Mouse (Mus musculus) forebrain, embryonic 13.5 days (tissue): Measurements from ENCODE around the gene Mmd2. TPM values are rescaled to one million over a fixed set of nuclear protein-coding genes. Genes with fewer than 3 reads are reported as not detected.

Experiments
- ATAC-seq: fragments of 200-750 bp; cut with Nextera tagmentation; 2 replicates; pipeline ENCODE4 v1.8.0; 2017
- H3K27ac ChIP-seq: fragments of 300-500 bp; sonication (generic); 2 replicates; pipeline ENCODE4 v1.5.1; 2015; ENCODE audit warnings: inconsistent platforms, mild to moderate bottlenecking, moderate library complexity
- H3K27me3 ChIP-seq: fragments of 300-500 bp; sonication (generic); 2 replicates; pipeline ENCODE4 v1.6.1; 2015; ENCODE audit warnings: mild to moderate bottlenecking, inconsistent platforms
- H3K36me3 ChIP-seq: fragments of 300-500 bp; sonication (generic); 2 replicates; pipeline ENCODE4 v1.6.1; 2015; ENCODE audit warnings: mild to moderate bottlenecking, inconsistent platforms; ENCODE audit not compliant: poor library complexity, severe bottlenecking
- H3K4me1 ChIP-seq: fragments of 300-500 bp; sonication (generic); 2 replicates; pipeline ENCODE4 v1.6.1; 2015; ENCODE audit warnings: inconsistent platforms
- H3K4me2 ChIP-seq: fragments of 300-500 bp; sonication (generic); 2 replicates; pipeline ENCODE4 v1.6.1; 2015; ENCODE audit warnings: inconsistent platforms, mild to moderate bottlenecking, moderate library complexity
- H3K4me3 ChIP-seq: fragments of 300-500 bp; sonication (generic); 2 replicates; pipeline ENCODE4 v1.5.1; 2015; ENCODE audit warnings: mild to moderate bottlenecking, inconsistent platforms
- H3K9ac ChIP-seq: fragments of 300-500 bp; sonication (generic); 2 replicates; pipeline ENCODE4 v1.6.1; 2015; ENCODE audit warnings: mild to moderate bottlenecking, inconsistent platforms
- H3K9me3 ChIP-seq: fragments of 300-500 bp; sonication (generic); replicated peaks from 2 replicates; pipeline ENCODE4 v1.6.1; 2016; ENCODE audit warnings: inconsistent platforms
- WGBS: fragments of 180-500 bp; shearing (Covaris S2); methylation state at CpG from one replicate; pipeline ENCODE4 v1.1.7; 2015; 5-methylcytosine and 5-hydroxymethylcytosine counted together
- polyA plus RNA-seq: library from polyadenylated mRNA; unstranded; fragments of >200 nt; fragmentation: Nextera tagmentation; extraction: Ambion mirVana; gene quantifications from 2 replicates; pipeline ENCODE4 v1.2.1, GENCODE M21; 2015

Gene Mmd2
- polyA plus RNA-seq, 1 experiment from 2014 or later, result 42.7 TPM

DNA sequence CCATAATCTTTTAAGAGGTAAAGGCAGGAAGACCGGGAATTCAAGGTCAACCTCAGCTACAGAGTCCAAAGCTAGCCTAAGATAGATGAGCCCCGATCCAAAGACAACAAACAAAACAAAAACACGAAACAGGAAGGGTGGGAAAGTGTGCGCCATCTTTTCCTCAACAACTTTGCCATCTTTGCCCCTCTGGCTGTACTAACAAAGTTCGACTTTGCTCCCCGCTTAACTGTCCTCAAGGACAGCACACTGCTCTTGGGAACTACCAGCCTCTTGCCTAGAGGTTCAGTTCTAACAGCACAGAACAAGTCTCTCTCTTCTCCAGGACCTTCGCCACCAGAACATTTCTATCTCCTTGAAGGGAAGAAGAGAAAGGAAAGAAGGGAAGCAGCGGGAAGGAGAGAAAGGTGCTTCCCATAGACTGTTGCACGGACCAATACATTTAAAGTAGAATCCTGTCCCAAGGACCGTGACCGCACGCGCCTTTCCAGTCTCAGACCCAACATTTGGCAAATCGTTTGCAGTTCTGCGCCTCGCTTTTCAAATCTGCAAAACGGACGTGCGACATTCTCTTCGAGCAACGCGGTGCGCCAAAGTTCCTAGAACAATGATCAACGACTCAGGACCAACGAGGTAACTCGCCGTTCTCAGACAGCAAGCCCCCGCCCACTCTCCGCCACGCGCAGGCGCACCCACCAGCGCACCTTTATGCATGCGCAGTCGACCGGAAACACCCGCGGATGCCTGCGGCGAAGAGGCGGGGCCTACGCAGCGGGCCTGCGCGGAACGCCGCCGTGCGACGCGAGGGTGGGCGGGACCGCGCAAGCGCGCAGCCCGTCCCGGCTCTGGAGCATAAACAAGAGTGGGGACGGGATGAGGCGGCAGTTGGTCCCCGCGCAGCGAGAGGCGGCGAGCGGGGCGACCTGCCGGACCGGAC, 20.4 kb upstream of the Mmd2 start:
- Histone ChIP-seq H3K4me2 (peak overlapping the region; percentile 92), H3K4me1 (peaks cover 22% of the 10 kb centered on the region), H3K36me3 (peaks cover 22% of the 10 kb centered on the region), H3K27ac (peak overlapping the region; percentile 73), H3K9ac (peak overlapping the region; percentile 89), H3K27me3 (no peaks in the 10 kb centered on the region; the same call in 1 of the 2 replicates), H3K9me3 (no peaks in the 10 kb centered on the region), H3K4me3 (peak overlapping the region; percentile 83)
- ATAC-seq, result peak; percentile 99
- WGBS, result under 1% methylated on average over 68 of the region's 69 CpGs

DNA sequence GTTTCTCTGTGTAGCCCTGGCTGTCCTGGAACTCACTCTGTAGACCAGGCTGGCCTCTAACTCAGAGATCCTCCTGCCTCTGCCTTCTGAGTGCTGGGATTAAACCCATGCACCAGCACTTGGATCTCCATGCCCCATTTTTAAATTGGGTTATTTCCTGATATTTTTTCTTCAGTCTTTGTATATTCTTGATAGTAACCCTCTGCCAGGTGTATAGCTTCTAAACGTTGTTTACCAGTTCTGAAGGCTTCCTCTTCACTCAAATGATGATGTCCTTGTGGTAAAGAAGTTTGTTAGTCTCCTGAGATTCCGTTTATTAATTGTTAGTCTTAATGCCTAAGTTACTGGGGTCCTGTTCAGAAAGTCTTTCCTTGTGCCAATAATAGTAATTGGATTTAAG, 18.8 kb upstream of the Mmd2 start, which contains the start of gene Wipi2:
Gene Wipi2, plus strand, starts transcription at position 301 of the 400 bp plus-strand sequence.
- H3K4me2 ChIP-seq, result peak within 1 kb of the TSS; percentile 92
- 88% methylated on average over 2 of the region's 2 CpGs for WGBS
- peak within 1 kb of the TSS; percentile 79 for H3K9ac ChIP-seq
- H3K9me3 ChIP-seq, result no peaks in the 10 kb centered on the region
- 0 out of 2 replicates have a peak, but pooled peaks cover 8% of the 10 kb centered on the region for H3K36me3 ChIP-seq
- peak within 1 kb of the TSS; percentile 83 for H3K4me3 ChIP-seq
- H3K27ac ChIP-seq, result 0 out of 2 replicates have a peak within 1 kb of the TSS, but pooled peaks have one; percentile 73
- H3K27me3 ChIP-seq, result no peaks in the 10 kb centered on the region; the same call in 1 of the 2 replicates
- H3K4me1 ChIP-seq, result peaks cover 22% of the 10 kb centered on the region
- no peak for ATAC-seq

DNA sequence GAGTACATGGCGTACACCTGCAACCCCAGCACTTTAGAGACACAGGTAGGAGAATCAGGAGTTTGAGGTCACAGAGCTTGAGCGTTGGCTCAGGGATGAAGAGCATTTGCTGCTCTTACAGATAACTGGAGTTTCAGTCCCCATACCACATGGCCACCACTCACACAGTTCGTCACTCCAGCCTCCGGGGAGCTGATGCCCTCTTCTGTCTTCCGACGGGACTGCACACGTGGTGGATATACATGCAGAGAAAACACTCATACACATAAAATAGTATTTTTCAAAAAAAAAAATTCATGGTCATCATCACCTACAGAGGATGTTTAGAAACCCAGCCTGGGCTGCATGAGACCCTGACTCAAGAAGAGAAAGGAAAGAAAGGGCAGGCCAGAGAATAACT, 14.5 kb upstream of the Mmd2 start:
- Histone ChIP-seq H3K36me3 (no peaks in the 10 kb centered on the region), H3K9me3 (no peaks in the 10 kb centered on the region), H3K4me1 (no peaks in the 10 kb centered on the region), H3K9ac (no peak overlapping the region), H3K4me3 (no peak overlapping the region), H3K27me3 (no peaks in the 10 kb centered on the region; the same call in 1 of the 2 replicates), H3K27ac (no peak overlapping the region), H3K4me2 (no peak overlapping the region)
- ATAC-seq, result no peak
- 89% methylated on average over 7 of the region's 7 CpGs for WGBS

- Histone ChIP-seq H3K9me3 (no peaks in the 10 kb centered on the region), H3K27ac (no peak overlapping the region), H3K4me1 (no peaks in the 10 kb centered on the region), H3K9ac (no peak overlapping the region), H3K4me2 (no peak overlapping the region), H3K27me3 (no peaks in the 10 kb centered on the region; the same call in 1 of the 2 replicates), H3K36me3 (no peaks in the 10 kb centered on the region), H3K4me3 (no peak overlapping the region)
- WGBS, result 68% methylated on average over 1 of the region's 1 CpGs
- ATAC-seq, result no peak
Observed at GRCm38 (mm10) chr5:142622134-142622533, 13.5 kb upstream of the Mmd2 start.

DNA sequence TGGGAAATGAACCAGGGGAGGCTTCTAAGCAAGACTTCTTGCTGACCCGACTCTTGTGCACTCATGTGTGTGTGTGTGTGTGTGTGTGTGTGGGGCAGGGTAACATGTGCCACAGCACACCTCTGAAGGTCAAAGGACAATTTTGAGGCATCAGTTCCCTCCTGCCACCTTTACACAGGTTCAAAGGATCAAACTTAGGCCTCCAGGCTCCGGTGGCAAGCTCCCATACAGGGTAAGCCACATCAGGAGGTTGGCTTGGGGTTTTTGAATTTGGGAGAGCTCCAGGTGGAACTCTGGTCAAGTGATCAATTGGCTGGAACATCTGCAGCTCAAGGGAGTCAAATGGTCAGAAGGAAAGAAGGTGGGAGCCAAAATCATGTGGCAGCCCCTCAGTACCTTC, 12.8 kb upstream of the Mmd2 start:
- Histone ChIP-seq H3K36me3 (no peaks in the 10 kb centered on the region), H3K9me3 (no peaks in the 10 kb centered on the region), H3K4me2 (no peak overlapping the region), H3K27ac (no peak overlapping the region), H3K4me1 (no peaks in the 10 kb centered on the region), H3K27me3 (no peaks in the 10 kb centered on the region; the same call in 1 of the 2 replicates), H3K4me3 (no peak overlapping the region), H3K9ac (no peak overlapping the region)
- 75% methylated on average over 2 of the region's 2 CpGs for WGBS
- ATAC-seq, result no peak

- no peak overlapping the region for H3K4me2 ChIP-seq
- ATAC-seq, result peak; percentile 50; the same call in 1 of the 2 replicates
- H3K36me3 ChIP-seq, result no peaks in the 10 kb centered on the region
- H3K9me3 ChIP-seq, result no peaks in the 10 kb centered on the region
- 18% methylated on average over 5 of the region's 5 CpGs for WGBS
- H3K9ac ChIP-seq, result no peak overlapping the region
- no peak overlapping the region for H3K27ac ChIP-seq
- no peaks in the 10 kb centered on the region for H3K4me1 ChIP-seq
- H3K27me3 ChIP-seq, result no peaks in the 10 kb centered on the region
- no peak overlapping the region for H3K4me3 ChIP-seq
Observed at GRCm38 (mm10) chr5:142619866-142620265, 11.3 kb upstream of the Mmd2 start.

- no peaks in the 10 kb centered on the region for H3K9me3 ChIP-seq
- H3K9ac ChIP-seq, result no peak overlapping the region
- H3K4me3 ChIP-seq, result no peak overlapping the region
- WGBS, result 81% methylated on average over 6 of the region's 6 CpGs
- H3K4me1 ChIP-seq, result no peaks in the 10 kb centered on the region
- ATAC-seq, result no peak
- no peaks in the 10 kb centered on the region for H3K27me3 ChIP-seq
- H3K36me3 ChIP-seq, result no peaks in the 10 kb centered on the region
- no peak overlapping the region for H3K4me2 ChIP-seq
- H3K27ac ChIP-seq, result no peak overlapping the region
Observed at GRCm38 (mm10) chr5:142616326-142616725, 7.7 kb upstream of the Mmd2 start.

DNA sequence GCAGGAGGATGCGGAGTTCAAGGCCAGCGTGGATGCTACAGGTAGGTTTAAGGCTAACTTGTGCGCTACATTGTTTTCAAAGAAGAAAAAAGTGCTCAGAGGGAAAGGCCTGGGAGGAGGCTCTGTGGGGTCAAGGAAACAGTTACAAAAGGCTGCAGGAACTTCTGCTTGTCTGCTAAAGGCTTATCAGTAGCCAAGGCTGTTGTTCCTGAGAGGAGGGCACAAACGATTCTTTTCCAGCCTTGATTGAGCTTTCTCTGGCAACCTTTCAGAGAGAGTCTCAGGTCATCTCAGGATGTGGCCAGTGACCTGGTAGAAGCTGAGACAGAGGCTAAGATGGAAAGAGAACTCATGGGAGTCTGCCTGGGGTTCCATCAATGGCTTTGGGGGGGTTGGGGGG, 7.0 kb upstream of the Mmd2 start:
- Histone ChIP-seq H3K4me2 (no peak overlapping the region), H3K9me3 (no peaks in the 10 kb centered on the region), H3K27me3 (no peaks in the 10 kb centered on the region), H3K9ac (no peak overlapping the region), H3K4me3 (no peak overlapping the region), H3K4me1 (no peaks in the 10 kb centered on the region), H3K36me3 (no peaks in the 10 kb centered on the region), H3K27ac (no peak overlapping the region)
- ATAC-seq, result no peak
- WGBS, result 82% methylated on average over 4 of the region's 4 CpGs

DNA sequence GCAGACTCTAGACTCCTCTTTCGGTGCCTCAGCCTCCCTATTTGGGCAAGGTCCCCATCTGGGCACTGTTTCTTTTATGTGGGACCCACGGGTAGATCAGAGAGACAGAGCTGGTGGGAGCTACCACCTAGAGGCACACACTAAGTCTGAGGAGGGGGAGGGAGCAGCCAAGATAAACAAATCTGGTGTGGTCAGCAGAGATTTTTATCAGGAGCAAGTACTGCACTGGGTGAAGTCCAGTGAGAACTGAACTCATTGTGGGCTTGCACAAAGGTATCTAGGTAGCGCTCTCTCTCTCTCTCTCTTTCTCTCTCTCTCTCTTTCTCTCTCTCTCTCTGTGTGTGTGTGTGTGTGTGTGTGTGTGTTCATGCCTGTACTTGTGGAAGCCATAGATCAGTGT, 5.9 kb upstream of the Mmd2 start:
- no peak overlapping the region for H3K4me2 ChIP-seq
- no peak for ATAC-seq
- no peak overlapping the region for H3K4me3 ChIP-seq
- H3K27me3 ChIP-seq, result no peaks in the 10 kb centered on the region
- no peaks in the 10 kb centered on the region for H3K9me3 ChIP-seq
- H3K36me3 ChIP-seq, result no peaks in the 10 kb centered on the region
- no peak overlapping the region for H3K27ac ChIP-seq
- peaks cover 2% of the 10 kb centered on the region; the same call in 1 of the 2 replicates for H3K4me1 ChIP-seq
- no peak overlapping the region for H3K9ac ChIP-seq
- 74% methylated on average over 3 of the region's 3 CpGs for WGBS

- 94% methylated on average over 4 of the region's 4 CpGs for WGBS
- Histone ChIP-seq H3K9me3 (no peaks in the 10 kb centered on the region), H3K27ac (no peak overlapping the region), H3K36me3 (no peaks in the 10 kb centered on the region), H3K4me3 (no peak overlapping the region), H3K4me1 (peaks cover 32% of the 10 kb centered on the region), H3K27me3 (no peaks in the 10 kb centered on the region), H3K4me2 (no peak overlapping the region), H3K9ac (no peak overlapping the region)
- no peak for ATAC-seq
Observed at GRCm38 (mm10) chr5:142610362-142610761, 1.8 kb upstream of the Mmd2 start.

GRCm38 (mm10) chr5:142608989-142609325, 357 bp upstream of the Mmd2 start:
- peak overlapping the region; percentile 75 for H3K27ac ChIP-seq
- H3K27me3 ChIP-seq, result no peaks in the 10 kb centered on the region
- WGBS, result 2% methylated on average over 4 of the region's 4 CpGs
- H3K36me3 ChIP-seq, result no peaks in the 10 kb centered on the region
- no peaks in the 10 kb centered on the region for H3K9me3 ChIP-seq
- peaks cover 36% of the 10 kb centered on the region for H3K4me1 ChIP-seq
- H3K9ac ChIP-seq, result peak overlapping the region; percentile 86
- peak overlapping the region; percentile 59 for H3K4me3 ChIP-seq
- no peak for ATAC-seq
- peak overlapping the region; percentile 82 for H3K4me2 ChIP-seq

DNA sequence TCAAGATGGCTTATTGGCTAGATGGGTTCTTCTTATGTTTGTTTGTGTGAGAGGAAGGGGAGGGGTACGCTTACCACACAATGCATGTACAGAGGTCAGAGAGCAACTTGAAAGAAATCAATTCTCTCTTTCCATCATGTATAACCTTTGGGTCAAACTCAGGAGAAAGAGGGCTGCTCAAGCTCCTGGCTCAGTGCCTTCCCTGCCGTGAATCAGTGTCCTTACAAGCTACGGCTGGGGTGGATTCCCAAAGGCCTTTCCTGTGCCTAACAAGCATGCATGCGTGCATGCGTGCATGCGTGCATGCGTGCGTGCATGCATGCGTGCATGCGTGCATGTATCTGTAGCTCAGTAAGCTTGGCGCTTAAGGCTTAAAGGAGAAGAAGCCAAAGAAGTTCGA, 3.3 kb downstream of the Mmd2 start:
- Histone ChIP-seq H3K27me3 (no peaks in the 10 kb centered on the region), H3K9me3 (no peaks in the 10 kb centered on the region), H3K9ac (no peak overlapping the region), H3K36me3 (no peaks in the 10 kb centered on the region), H3K4me2 (no peak overlapping the region), H3K4me1 (peaks cover 46% of the 10 kb centered on the region), H3K4me3 (no peak overlapping the region), H3K27ac (no peak overlapping the region)
- no peak for ATAC-seq
- WGBS, result 90% methylated on average over 12 of the region's 12 CpGs
